Mouse (Mus musculus): ENCODE data around the gene Carm1.
"Not testable (repeated sequence)": the region's sequence is repeated elsewhere in the genome, so short reads cannot be mapped to it uniquely, and the experiment has no call there.

Gene Carm1

DNA sequence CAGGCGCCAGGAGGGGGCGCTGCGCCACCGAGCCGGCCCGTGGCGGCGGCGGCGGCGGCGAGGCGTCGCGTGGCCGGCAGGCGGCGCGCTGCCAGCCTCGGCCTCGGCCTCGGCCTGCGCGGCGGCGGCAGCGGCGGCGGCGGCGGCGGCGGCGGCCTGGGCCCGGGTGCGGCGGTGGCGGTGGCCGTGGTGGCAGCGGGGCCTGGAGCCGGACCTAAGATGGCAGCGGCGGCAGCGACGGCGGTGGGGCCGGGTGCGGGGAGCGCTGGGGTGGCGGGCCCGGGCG lies at the start of gene Carm1:
Gene Carm1, plus strand, starts transcription at position 106 of the 286 bp plus-strand sequence.
- no peak for DNase-seq (ENCODE audit: low spot score in 2 of 2)

DNA sequence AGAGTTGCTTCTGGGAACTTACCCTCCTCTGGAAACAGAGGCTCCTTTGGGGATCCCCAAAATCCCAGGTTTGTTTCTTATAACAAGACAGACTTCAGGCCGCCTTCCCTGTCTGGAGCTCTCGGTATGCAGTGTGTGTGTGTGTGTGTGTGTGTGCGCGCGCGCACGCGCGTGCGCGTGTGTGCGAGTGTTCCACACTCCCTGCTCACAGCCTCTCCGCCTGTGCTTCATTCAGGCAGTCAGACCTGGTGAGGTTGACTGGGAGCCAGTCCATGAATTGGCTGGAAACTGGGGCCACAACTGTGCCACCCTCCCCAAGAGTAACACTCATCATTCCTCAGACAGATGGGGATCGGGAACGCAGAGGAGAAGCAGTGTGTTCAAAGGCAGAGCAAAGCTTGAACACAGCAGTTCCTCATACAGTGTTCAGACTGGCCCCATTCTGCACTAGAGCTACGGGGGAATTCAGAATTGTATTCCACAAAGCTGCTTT lies 49.6 kb upstream of the Carm1 start:
- DNase-seq (ENCODE audit: low spot score in 2 of 2) = no peak

DNA sequence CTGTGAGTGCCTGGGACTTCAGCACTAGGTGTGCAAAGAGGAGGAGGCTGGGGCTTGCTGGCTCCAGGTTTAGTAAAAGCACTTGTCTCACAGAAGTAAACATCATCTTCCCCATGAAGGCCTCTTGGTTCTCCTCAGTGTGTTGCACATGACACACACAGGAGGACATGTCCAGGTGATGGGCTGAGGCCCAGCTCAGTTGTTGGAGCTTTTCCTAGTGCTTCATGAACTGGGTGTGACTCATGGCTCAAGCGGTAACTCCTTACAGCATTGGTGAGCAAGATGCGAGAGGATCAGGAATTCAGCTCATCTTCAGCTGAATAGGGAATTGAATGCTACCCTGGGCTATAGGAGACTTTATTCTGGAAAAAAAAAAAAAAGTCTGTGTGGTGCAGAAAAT lies 49.0 kb upstream of the Carm1 start:
- DNase-seq (ENCODE audit: low spot score in 2 of 2) = no peak

DNA sequence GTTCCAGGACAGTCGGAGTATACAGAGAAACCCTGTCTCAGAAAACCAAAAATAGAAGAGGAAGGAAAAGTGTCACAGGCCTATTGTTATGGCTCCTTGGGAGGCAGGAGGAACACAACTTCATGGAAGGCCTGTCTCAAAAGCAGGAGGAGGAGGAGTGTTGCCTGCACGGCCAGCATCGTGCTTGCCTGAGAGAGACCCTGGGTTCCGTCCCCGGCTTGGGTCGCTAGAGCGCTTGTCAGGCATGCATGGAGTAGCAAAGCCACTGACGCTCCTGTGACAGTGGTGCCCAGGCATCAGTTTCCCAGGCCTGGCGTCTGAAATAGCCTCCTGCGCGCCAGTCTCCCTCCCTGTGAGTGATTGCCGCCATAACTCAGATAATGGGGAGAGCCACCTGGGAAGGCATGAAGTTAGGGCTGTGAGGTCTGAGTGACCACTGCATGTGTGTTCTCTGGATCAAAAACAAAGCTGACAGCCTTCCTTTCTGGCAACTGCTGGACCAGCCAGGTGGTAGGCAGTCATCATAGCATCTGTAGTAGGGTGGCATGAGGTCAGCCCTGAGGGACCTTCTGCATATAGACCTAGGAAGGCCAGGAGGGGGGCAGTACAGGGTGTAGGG lies 48.3 kb upstream of the Carm1 start:
- no peak for DNase-seq (ENCODE audit: low spot score in 2 of 2)

DNA sequence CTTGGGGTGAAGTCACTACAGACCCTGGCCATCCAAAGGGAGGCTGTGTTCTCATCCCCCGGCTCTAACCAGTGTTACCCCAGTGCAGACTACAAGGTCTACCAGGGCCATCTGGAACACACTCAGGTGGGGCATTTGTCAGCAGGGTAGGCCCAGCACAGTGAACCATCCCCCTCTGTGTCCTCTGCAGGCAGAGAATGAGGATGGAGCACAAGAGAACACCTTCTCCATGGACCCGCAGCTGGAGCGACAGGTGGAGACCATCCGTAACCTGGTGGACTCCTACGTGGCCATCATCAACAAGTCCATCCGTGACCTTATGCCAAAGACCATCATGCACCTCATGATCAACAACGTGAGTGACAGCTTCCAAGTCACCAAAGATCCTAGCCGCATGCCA lies 43.3 kb upstream of the Carm1 start:
- no peak for DNase-seq (ENCODE audit: low spot score in 2 of 2)

DNA sequence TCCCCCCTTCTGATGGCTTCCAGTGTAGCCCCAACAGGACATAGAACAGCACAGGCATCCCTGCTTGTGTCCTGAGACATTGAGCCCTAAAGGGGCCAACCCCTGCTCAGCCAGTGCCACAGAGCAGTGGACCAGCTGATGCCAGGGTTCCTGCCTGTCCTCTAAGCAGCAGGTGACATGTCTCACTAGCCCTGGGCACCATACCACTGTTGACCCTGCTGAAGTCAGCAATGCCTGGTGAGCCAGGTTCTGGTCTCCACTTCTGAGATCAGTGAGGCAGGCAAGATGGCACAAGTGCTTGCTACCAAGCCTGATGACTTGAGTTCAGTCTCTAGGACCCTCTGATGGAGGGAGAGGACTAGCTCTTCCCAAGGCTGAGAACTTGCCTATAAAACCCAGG lies 40.9 kb upstream of the Carm1 start:
- no peak for DNase-seq (ENCODE audit: low spot score in 2 of 2)

DNA sequence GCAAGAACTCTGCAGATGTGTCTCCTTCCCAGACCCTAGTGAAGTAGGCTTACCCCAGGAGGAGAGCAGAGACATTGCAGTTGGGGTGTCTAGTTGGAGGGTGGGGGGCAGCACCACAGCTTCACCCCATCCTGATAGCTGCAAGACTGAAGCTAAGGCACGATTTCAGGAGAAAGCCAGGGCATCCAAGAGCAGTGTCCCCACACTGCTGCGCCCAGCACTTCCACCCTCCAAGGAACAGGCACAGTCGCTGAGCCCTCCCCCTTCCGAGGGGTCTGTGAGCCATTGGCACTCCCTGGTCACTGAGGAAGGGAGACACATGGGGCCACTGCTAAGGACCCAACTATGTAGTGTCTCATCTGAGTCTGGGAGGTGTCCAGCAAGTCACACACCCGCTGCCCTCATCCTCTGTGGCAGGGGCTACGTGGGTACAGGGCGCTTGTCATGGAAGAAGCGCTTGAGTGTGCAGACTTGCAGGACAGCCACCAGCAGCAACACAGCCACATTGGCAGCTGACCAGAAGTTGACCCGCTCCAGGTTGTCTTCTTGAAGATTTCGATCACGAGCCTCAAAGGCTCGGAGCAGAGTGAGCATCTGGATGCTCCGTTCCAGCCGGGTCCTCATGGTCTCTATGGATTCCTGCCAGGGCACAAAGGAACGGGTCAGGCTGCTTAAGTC lies 38.8 kb upstream of the Carm1 start:
- DNase-seq (ENCODE audit: low spot score in 2 of 2) = no peak

DNA sequence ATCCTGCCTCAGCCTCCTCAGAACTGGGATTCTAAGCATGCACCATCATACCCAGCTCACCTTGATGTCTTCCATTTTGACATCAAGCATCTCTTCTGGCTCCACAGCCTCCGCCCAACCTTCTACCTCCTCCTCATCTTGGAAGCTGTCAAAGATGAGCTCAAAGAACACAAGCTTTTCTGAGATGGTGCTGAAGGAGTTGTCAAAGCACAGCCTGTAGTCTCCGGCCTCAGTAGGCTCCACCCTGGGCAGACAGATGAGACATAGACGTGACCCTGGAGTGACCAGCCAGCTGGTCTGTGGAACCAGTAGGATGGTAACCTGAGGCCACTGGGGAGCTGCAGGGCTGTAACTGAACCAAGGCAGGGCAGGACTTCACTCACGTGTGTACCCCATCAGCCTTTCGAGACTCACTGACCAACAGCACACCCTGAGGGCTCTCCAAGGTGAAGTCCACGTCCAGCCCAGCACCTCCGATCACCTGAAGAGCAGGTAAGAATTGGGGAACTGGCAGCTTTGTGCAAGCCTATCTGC lies 37.8 kb upstream of the Carm1 start:
- DNase-seq (ENCODE audit: low spot score in 2 of 2) = no peak

DNA sequence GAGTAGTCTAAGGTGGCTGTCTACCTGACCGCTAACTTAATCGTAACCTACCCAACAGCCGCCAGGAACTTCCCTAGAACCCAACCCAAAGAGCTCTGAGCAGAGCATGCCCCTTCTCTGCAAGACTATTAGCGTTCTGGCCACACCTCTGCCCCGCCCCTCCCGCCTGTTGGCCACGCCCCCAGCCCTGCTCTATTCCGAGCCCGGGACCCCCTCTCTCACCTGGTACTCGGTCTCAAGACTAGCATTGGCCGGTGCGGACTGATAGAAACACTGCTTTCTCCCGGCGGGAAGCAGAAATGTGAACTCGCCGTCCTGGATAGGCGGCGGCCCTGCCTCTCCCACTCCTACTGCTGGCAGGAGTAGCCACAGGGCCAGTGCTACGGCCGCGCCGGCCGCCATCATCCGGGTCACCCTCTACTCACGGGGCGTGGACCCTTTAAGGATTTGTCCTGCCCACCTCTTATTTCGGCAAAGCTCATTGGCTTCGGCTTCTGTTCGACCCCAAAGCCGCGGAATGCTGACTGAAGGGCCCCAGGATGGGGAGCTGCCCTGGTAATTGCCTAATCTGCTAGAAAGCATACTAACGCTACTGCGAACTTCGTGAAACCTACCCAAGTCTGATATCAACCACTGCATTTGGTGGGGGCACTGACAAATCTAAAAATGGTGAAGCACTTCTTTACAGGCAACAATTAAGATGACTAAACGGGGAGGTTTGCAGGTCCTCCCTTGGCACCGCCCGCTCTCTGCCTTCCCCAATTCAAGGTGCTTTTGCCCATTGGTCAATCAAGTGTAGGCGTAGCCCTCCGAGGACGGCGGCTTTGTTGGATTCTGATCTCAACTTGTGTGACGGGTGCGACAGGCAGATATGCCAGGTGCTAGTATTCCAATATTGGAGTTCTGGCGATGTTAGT lies 36.7 kb upstream of the Carm1 start, which contains the start of gene Tmed1:
Gene Tmed1, minus strand, starts transcription at position 481 of the 917 bp plus-strand sequence.
- peak; percentile 91 for DNase-seq (ENCODE audit: low spot score in 2 of 2)

DNA sequence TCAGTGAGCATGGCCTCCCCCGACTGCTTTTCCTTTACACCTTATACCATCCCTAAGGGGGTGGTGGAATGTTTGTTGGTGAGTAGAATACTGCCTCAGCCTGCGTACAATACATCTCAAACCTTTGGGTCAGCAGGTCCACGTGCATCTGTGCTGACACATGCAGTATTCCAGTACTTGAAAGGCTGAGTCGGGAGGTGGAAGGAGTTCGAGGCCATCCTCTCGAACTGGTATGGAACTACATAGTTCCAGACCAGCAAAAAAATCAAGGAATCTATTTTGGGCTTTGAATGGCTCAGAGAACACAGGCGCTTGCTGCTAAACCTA lies 36.0 kb upstream of the Carm1 start:
- DNase-seq (ENCODE audit: low spot score in 2 of 2) = no peak

DNA sequence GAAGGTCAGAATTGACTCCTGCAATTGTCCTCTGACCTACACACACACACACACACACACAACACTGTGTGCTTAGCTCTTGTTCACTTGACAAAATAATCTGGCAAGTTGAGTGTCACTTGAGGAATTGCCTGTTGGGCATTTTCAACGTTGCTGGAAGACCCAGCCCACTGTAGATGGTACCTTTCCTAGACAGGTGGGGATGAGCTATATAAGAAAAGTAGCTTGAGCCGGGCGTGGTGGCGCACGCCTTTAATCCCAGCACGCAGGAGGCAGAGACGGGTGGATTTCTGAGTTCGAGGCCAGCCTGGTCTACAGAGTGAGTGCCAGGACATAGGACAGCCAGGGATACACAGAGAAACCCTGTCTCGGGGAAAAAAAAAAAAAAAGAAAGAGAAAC lies 35.6 kb upstream of the Carm1 start:
- no peak for DNase-seq (ENCODE audit: low spot score in 2 of 2)

DNA sequence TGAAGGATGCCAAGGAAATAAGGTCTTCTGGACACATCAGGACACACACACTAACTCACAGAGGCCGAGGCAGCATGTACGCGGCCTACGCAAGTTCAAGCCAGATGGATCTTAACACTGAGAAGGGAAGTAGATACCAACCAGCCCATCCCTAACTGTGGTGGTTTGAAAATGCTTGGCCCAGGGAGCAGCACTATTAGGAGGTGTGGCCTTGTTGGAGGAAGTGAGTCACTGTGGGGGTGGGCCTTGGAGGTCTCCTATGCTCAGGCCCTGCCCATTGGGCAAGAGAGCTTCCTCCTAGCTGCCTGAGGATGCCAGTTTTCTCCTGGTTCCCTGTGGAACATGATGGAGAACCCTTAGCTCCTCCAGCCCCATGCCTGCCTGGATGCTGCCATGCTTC lies 33.2 kb upstream of the Carm1 start:
- no peak for DNase-seq (ENCODE audit: low spot score in 2 of 2)

DNA sequence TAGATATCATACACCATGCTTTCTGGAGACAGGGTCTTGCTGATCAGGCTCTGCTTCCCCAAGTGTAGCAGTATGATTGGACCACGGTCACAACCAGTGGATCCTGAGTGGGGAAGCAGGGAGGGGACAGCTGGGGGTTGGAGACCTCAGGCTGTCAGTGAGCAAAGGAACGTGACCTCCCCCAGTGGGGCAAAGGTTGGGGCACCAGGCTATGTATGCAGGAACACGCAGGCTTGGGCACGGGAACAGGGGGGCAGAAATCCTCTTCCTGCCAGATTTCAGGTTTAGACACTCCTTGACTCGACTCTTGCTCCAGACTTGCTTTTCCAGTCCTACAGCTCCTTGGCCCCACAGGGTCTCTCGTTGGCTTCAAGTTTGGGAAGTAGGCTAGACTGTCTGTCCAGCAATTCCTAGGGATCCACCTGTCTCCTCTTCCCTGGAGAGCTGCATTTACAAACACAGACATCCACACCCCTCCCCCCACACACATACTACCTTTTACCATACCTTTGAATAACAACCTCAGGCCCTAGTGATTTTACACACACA lies 28.7 kb upstream of the Carm1 start:
- peak in 1 of 2 experiments; percentile 34 for DNase-seq (ENCODE audit: low spot score in 2 of 2)

DNA sequence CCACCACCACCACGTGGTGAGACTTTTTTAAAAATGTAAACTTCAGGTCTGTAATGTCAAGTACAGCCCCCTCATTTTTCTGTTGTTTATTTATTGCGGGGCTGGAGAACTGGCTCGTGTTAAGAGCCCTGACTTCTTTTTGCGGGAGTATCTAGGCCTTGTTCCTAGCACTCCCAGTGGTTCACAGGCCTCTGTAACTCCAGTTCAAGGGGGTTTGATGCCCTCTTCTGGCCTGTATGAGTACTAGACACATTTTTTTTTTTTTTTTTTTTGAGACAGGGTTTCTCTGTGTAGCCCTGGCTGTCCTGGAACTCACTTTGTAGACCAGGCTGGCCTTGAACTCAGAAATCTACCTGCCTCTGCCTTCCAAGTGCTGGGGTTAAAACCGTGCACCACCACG lies 28.0 kb upstream of the Carm1 start:
- DNase-seq (ENCODE audit: low spot score in 2 of 2) = not testable (repeated sequence)

DNA sequence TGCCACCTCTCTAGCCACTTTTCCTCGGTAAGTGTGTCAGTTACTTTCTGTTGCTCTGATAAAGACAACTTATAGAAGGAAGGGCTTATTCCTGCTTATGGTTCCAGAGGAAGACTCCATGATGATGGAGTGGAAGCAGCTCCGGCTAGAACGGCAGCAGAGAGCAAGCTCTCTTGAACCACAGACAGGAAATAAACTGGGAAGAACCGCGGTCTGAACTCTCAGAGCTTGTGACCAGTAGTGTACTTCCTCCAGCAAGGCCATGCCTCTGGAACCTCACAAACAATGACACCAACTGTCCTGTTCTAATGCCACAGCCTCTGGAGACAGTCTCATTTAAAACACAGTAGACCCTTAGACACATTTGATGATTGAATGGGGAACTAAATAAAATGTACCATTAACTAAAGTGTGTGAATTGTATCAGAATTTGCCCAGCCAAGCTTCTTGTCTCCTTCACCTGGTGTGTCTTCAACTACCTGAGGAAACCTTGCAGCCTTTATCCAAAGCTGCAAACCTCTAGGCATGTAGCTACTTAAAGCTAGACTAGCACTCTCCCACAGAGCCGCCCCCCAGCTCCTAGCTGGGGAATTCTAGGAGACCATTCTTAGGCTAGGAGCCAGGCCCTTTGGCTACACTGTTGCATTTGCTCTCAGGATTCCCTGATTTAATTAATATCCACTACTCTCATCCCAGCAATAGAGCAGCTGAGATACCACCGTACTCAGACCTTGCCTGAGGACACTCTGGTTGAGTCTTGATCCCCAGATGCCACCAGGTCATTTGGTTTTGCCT lies 21.4 kb upstream of the Carm1 start:
- no peak for DNase-seq (ENCODE audit: low spot score in 2 of 2)

DNA sequence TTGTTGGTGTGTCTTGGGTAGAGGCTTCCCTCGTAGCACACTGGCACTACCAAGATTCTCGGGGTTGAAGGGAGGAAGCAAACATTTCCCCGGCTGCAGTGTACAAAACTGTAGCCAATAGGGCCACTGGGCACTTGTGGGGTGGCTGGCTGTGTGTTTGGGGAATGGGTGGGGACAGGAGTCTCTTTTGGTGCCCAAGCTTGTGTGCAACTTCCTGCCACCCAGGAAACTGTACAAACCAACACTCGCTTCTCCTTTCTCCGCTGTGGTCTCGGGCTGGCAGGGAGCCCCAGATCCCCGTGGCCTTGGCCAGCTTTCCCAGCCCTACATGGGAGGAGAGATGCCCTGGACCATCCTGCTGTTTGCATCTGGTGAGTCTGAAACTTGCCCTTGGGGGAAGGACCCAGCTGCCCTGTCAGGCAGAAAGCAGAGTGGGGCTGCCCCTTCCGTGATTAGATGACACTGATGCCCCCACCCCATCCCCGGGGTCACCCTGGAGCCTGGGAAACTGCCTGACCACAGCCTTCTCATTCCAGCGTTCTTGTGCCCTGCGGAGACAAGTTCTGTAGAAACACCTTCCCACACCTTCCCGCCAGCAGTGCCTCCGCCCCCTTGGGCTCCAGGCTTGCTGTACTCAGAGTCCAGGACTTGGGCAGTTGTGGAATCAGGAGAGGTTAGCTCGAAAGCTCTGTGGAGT lies 20.6 kb upstream of the Carm1 start, which contains the start of gene AB124611:
Gene AB124611, plus strand, starts transcription at position 240 of the 697 bp plus-strand sequence.
- DNase-seq (ENCODE audit: low spot score in 2 of 2) = no peak

DNA sequence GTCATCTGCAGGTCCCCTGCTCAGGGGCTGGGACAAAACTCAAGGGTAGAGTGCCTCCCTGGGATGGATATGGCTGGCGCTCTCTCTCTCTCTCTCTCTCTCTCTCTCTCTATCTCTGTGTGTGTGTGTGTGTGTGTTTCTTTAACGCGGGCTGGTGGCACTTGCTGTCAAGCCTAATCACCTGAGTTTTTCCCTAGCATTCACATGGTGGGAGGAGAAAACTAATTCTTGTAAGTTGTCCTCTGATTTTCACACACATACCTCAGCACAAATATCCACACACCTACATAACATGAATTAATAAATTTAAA lies 20.1 kb upstream of the Carm1 start:
- no peak for DNase-seq (ENCODE audit: low spot score in 2 of 2)

DNA sequence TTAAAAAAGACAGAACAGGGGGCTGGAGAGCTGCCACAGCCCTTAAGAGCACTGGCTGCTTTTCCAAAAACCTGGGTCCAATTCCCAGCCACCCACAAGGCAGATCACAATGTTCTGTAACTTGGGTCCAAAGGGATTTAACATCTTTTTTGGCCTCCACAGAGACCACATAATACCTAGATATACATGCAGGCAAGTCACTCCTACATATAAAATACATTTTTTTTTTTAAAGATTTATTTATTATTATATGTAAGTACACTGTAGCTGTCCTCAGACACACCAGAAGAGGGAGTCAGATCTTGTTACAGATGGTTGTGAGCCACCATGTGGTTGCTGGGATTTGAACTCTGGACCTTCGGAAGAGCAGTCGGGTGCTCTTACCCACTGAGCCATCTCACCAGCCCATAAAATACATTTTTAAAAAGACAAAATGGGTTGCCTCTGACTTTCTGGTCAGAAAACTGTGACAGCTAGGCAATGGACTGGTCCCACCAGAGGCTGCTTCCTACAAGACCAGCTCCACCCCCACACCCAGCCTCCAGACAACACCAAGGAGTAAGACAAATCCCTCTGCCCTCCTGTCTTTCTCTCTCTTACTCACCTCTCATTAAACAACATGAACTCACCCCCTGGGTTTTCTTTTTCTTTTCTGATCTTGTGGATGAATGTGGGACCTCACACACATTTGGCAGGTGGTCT lies 19.4 kb upstream of the Carm1 start:
- no peak for DNase-seq (ENCODE audit: low spot score in 2 of 2)

DNA sequence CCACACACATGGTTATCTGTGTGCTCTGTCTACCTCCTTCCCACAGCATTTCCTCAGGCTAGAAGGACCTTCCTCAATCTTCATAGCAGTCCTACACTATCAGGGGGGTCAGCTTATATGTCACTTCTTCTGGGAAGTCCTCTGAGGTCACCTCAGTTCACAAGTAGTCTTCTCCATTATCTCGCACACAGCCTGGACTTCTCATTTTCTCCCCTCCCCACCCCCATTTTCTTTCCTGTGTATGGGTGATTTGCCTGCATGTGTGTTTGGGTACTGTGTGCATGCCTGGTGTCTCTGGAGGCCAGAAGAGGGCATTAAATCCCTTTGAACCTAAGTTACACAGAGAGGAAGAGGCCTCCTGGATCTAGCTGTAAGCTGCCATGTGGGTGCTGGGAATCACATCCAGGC lies 18.8 kb upstream of the Carm1 start:
- no peak for DNase-seq (ENCODE audit: low spot score in 2 of 2)

DNA sequence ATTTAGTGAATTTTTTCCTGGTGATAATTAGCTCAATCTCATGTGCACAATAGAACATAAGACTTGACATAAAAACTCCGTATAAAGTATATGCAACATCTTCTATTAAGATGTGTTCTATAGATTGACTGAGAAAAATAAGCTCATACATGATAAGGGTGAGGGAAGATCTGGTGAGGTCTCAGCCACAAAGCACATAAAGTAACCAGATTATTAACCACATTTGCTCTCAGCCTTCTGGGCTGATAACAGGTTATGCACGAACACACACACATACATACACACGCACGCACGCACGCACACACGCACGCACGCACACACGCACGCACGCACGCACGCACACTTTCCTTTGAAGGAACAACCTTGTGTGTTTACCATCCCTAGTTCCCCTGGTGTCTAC lies 10.2 kb upstream of the Carm1 start:
- DNase-seq (ENCODE audit: low spot score in 2 of 2) = no peak

Measured in urinary bladder, postnatal 36 days (tissue).